Mouse (Mus musculus) right cerebral cortex, postnatal 10 days (tissue): ENCODE data around the gene Ankfy1.

Experiments used
- DNase-seq, 2 experiments: peaks; one replicate each; pipeline ENCODE4 v3.0.0; 2021; ENCODE audit warnings: low spot score in 2 of 2

Ankfy1 gene

GRCm38 (mm10) chr11:72795455-72796295 lies 105.9 kb downstream of the Ankfy1 start, which contains the start of the genes Cyb5d2 and Zzef1:
Cyb5d2 (minus strand) TSS chr11:72796142.
Zzef1 (plus strand) TSS chr11:72796226.
- DNase-seq, result peak; percentile 96 to 98

GRCm38 (mm10) chr11:72796296-72796687 lies 106.5 kb downstream of the Ankfy1 start:
- DNase-seq, result no peak

GRCm38 (mm10) chr11:72796773-72797338 lies 107.0 kb downstream of the Ankfy1 start:
- DNase-seq, result no peak

GRCm38 (mm10) chr11:72798112-72798511 lies 108.3 kb downstream of the Ankfy1 start:
- no peak for DNase-seq

- DNase-seq, result no peak
These were observed 111.4 kb downstream of the Ankfy1 start for GRCm38 (mm10) chr11:72801182-72801581.

GRCm38 (mm10) chr11:72803038-72803437 lies 113.2 kb downstream of the Ankfy1 start:
- no peak for DNase-seq

- DNase-seq, result no peak
These were observed 114.8 kb downstream of the Ankfy1 start for GRCm38 (mm10) chr11:72804586-72804985.

- DNase-seq, result no peak
These were observed 115.4 kb downstream of the Ankfy1 start for GRCm38 (mm10) chr11:72805232-72805631.

- peak; percentile 58 to 61 for DNase-seq
These were observed 116.8 kb downstream of the Ankfy1 start for GRCm38 (mm10) chr11:72806556-72806955.

GRCm38 (mm10) chr11:72807992-72808391 lies 118.2 kb downstream of the Ankfy1 start:
- no peak for DNase-seq

GRCm38 (mm10) chr11:72813687-72814086 lies 123.9 kb downstream of the Ankfy1 start:
- no peak for DNase-seq

- DNase-seq, result no peak
These were observed 124.4 kb downstream of the Ankfy1 start for GRCm38 (mm10) chr11:72814188-72814587.

GRCm38 (mm10) chr11:72816859-72817258 lies 127.1 kb downstream of the Ankfy1 start:
- no peak for DNase-seq

- DNase-seq, result no peak
These were observed 128.3 kb downstream of the Ankfy1 start for GRCm38 (mm10) chr11:72818067-72818466.

- DNase-seq, result no peak
These were observed 131.2 kb downstream of the Ankfy1 start for GRCm38 (mm10) chr11:72821041-72821440.
